Mouse (Mus musculus) MEL (cell line): ENCODE measurements at regions not wholly inside any gene's neighbourhood (a gene's known extent, or its start where the extent isn't known, plus 50 kb on each side); places are given as distances from the start of the nearest gene placed in this dataset.

ENCODE experiments used
- BHLHE40 ChIP-seq: IDR thresholded peaks from 2 replicates; pipeline ENCODE4 v1.6.1; 2012; ENCODE audit warnings: low read depth, mild to moderate bottlenecking, inconsistent platforms, low read length, improper control_type of control experiment, borderline replicate concordance
- CTCF ChIP-seq, 3 experiments: IDR thresholded peaks in 2 of 3; conservative IDR thresholded peaks in 1 of 3; 2 replicates each; pipeline ENCODE4 v1.5.1; 2011 to 2012; ENCODE audit warnings: low read length in 3 of 3, low read depth in 2 of 3, mild to moderate bottlenecking in 2 of 3, improper control_type of control experiment in 1 of 3, inconsistent platforms in 1 of 3, mixed read lengths in 1 of 3, moderate library complexity in 1 of 3; ENCODE audit not compliant: control insufficient read depth in 1 of 3, insufficient read depth in 1 of 3, poor library complexity in 1 of 3, severe bottlenecking in 1 of 3
- E2F4 ChIP-seq: IDR thresholded peaks from 2 replicates; pipeline ENCODE4 v1.6.1; 2011; ENCODE audit warnings: low read depth, low read length, improper control_type of control experiment, borderline replicate concordance
- ETS1 ChIP-seq: IDR thresholded peaks from 2 replicates; pipeline ENCODE4 v1.6.1; 2012; ENCODE audit warnings: low read depth, mild to moderate bottlenecking, inconsistent platforms, low read length, improper control_type of control experiment, moderate library complexity
- GATA1 ChIP-seq: IDR thresholded peaks from 2 replicates; pipeline ENCODE4 v1.6.1; 2011; ENCODE audit warnings: low read depth, low read length, improper control_type of control experiment
- KAT2A ChIP-seq: conservative IDR thresholded peaks from 2 replicates; pipeline ENCODE4 v1.6.1; 2012; ENCODE audit warnings: low read depth, low read length, improper control_type of control experiment, inconsistent platforms
- NELFE ChIP-seq: IDR thresholded peaks from 2 replicates; pipeline ENCODE4 v1.6.1; 2011; ENCODE audit warnings: low read depth, low read length, improper control_type of control experiment
- POLR2A ChIP-seq, 2 experiments: IDR thresholded peaks; 2 replicates each; pipeline ENCODE4 v1.6.1; 2011 to 2012; ENCODE audit warnings: low read length in 2 of 2, mild to moderate bottlenecking in 2 of 2, control low read depth in 1 of 2, improper control_type of control experiment in 1 of 2, low read depth in 1 of 2, moderate library complexity in 1 of 2; ENCODE audit not compliant: control insufficient read depth in 1 of 2, insufficient read depth in 1 of 2, poor library complexity in 1 of 2
- TAL1 ChIP-seq: IDR thresholded peaks from 2 replicates; pipeline ENCODE4 v1.6.1; 2012; ENCODE audit warnings: mild to moderate bottlenecking, inconsistent platforms, low read length, moderate library complexity, mixed read lengths
- UBTF ChIP-seq: IDR thresholded peaks from 2 replicates; pipeline ENCODE4 v1.6.1; 2012; ENCODE audit warnings: low read depth, mild to moderate bottlenecking, inconsistent platforms, low read length, improper control_type of control experiment, moderate library complexity, borderline replicate concordance; ENCODE audit not compliant: insufficient read depth
- ZC3H11A ChIP-seq: IDR thresholded peaks from 2 replicates; pipeline ENCODE4 v1.6.1; 2012; ENCODE audit warnings: low read depth, mild to moderate bottlenecking, inconsistent platforms, low read length, improper control_type of control experiment
- ZNF384 ChIP-seq: IDR thresholded peaks from 2 replicates; pipeline ENCODE4 v1.6.1; 2012; ENCODE audit warnings: low read depth, mild to moderate bottlenecking, inconsistent platforms, low read length, improper control_type of control experiment

GRCm38 (mm10) chr16:71247516-71248139, 933.9 kb downstream of the Gbe1 start:
- peak; percentile 21 to 80 (median 68); a peak in 5 of 6 replicates for TF ChIP-seq CTCF (IDR thresholded peaks at IDR 0.05 in 2 of 3, conservative IDR thresholded peaks at IDR 0.05 in 1 of 3; ENCODE audit: control insufficient read depth in 1 of 3, insufficient read depth in 1 of 3, low read depth in 2 of 3, low read length in 3 of 3, poor library complexity in 1 of 3, severe bottlenecking in 1 of 3)
- TF ChIP-seq UBTF, result no peak
- no peak for TF ChIP-seq POLR2A (IDR thresholded peaks at IDR 0.05; ENCODE audit: control insufficient read depth in 1 of 2, insufficient read depth in 1 of 2, low read depth in 1 of 2, low read length in 2 of 2, poor library complexity in 1 of 2)
- no peak for TF ChIP-seq ETS1
- TF ChIP-seq TAL1, result no peak
- no peak for TF ChIP-seq E2F4
- TF ChIP-seq KAT2A, result no peak
- TF ChIP-seq NELFE, result no peak
- TF ChIP-seq GATA1, result no peak
- no peak for TF ChIP-seq BHLHE40
- peak; percentile 72 for TF ChIP-seq ZC3H11A
- TF ChIP-seq ZNF384, result no peak
